Mouse (Mus musculus): ENCODE measurements around the gene Patz1. TPM values are rescaled to one million over a fixed set of nuclear protein-coding genes. Genes with fewer than 3 reads are reported as not detected.
A peak's percentile ranks its signal among the peaks of the same experiment; 100 is the strongest.

Patz1 gene
- polyA plus RNA-seq, 1 experiment, result 216 TPM

GRCm38 (mm10) chr11:3307875-3308274 is 19.2 kb downstream of the Patz1 start:
- no peak for DNase-seq
- peak overlapping the region; percentile 6; the same call in 1 of the 2 replicates for H3K27ac ChIP-seq (ENCODE audit: control insufficient read depth, insufficient read depth, low read length)
- peaks cover 64% of the 10 kb centered on the region for H3K36me3 ChIP-seq (ENCODE audit: control insufficient read depth, insufficient read depth, low read length)
- 80% methylated on average over 3 of the region's 3 CpGs for WGBS
- H3K4me1 ChIP-seq (replicated peaks; ENCODE audit: control insufficient read depth, insufficient read depth, low read length), result peaks cover 39% of the 10 kb centered on the region
- TF ChIP-seq POLR2A (IDR thresholded peaks at IDR 0.05; ENCODE audit: control insufficient read depth, extremely low read depth, insufficient read depth, low read length, poor library complexity), result no peak
- TF ChIP-seq CTCF (IDR thresholded peaks at IDR 0.05; ENCODE audit: borderline replicate concordance, control insufficient read depth, extremely low read depth, insufficient read depth, low read length, poor library complexity), result no peak
- no peak overlapping the region for H3K4me3 ChIP-seq (ENCODE audit: control insufficient read depth, insufficient read depth, low read length)
- H3K27me3 ChIP-seq (ENCODE audit: control insufficient read depth, insufficient read depth, low read length), result no peaks in the 10 kb centered on the region

DNA sequence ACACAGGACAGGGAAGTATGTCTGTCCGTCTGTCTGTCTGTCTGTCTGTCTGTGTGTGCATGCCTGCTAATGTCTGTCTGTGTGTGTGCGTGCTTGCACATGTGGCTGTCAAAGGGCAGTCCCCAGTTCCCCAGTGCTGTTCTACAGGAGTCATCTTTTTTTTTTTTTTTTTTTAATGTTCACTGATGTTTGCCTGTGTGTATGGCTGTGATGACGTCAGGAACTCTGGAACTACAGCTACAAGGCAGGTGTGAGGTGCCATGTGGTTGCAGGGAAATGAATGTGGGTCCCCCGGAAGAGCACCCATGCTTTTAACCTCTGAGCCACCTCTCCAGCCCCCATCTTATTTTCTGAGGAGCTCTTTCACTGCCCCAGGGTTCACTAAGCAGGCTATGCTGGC is 21.2 kb downstream of the Patz1 start:
- H3K4me3 ChIP-seq (ENCODE audit: control insufficient read depth, insufficient read depth, low read length), result no peak overlapping the region
- WGBS, result 21% methylated on average over 4 of the region's 4 CpGs
- TF ChIP-seq CTCF (IDR thresholded peaks at IDR 0.05; ENCODE audit: borderline replicate concordance, control insufficient read depth, extremely low read depth, insufficient read depth, low read length, poor library complexity) (no peak), POLR2A (IDR thresholded peaks at IDR 0.05; ENCODE audit: control insufficient read depth, extremely low read depth, insufficient read depth, low read length, poor library complexity) (no peak)
- H3K4me1 ChIP-seq (replicated peaks; ENCODE audit: control insufficient read depth, insufficient read depth, low read length), result peaks cover 47% of the 10 kb centered on the region
- peak; percentile 49 for DNase-seq
- H3K27me3 ChIP-seq (ENCODE audit: control insufficient read depth, insufficient read depth, low read length), result no peaks in the 10 kb centered on the region
- peak overlapping the region; percentile 95 for H3K27ac ChIP-seq (ENCODE audit: control insufficient read depth, insufficient read depth, low read length)
- peaks cover 47% of the 10 kb centered on the region for H3K36me3 ChIP-seq (ENCODE audit: control insufficient read depth, insufficient read depth, low read length)

DNA sequence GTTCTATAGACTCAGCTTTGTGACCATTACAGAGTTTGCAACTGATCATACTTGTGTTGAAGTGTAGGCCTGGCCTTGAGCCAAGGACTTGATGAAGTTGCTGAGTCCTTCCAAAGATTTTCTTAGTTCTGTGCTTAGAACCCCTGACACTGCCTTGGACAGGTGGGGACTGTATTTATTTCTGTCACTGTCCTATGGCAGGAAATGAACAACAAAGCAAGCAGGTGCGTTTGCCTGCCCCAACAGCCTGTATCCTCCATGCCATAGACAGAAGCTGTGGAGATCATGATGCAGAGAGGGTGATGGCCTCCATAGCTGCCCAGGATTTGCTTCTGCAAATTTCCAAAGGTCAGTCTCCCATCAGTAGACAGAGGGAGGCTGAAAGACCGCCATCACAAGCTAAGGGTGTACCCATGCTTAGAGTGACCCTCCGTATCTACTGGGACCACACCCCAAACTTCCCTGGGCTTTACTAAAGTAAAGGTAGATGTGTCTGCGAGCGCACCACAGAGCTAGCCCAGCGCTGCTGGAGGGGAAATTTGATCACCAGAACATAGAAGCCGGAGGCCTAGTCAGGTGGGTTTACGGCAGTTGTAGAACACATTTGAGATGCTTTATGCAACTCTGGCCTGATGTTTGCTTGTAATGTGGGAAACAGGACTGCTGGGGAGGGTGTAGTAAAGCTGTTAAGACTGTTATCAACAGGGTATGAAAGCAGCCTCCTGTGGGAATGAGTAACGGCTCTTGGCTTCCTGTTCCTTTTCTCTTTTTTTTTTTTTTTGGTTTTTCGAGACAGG is 22.3 kb downstream of the Patz1 start:
- Histone ChIP-seq H3K27ac (ENCODE audit: control insufficient read depth, insufficient read depth, low read length) (peak overlapping the region; percentile 95), H3K4me1 (replicated peaks; ENCODE audit: control insufficient read depth, insufficient read depth, low read length) (peaks cover 49% of the 10 kb centered on the region), H3K36me3 (ENCODE audit: control insufficient read depth, insufficient read depth, low read length) (peaks cover 36% of the 10 kb centered on the region), H3K4me3 (ENCODE audit: control insufficient read depth, insufficient read depth, low read length) (no peak overlapping the region; the same call in 1 of the 2 replicates), H3K27me3 (ENCODE audit: control insufficient read depth, insufficient read depth, low read length) (no peaks in the 10 kb centered on the region)
- TF ChIP-seq POLR2A (IDR thresholded peaks at IDR 0.05; ENCODE audit: control insufficient read depth, extremely low read depth, insufficient read depth, low read length, poor library complexity), result no peak
- DNase-seq, result peak; percentile 42
- 13% methylated on average over 9 of the region's 10 CpGs for WGBS

- Histone ChIP-seq H3K4me1 (replicated peaks; ENCODE audit: control insufficient read depth, insufficient read depth, low read length) (peaks cover 49% of the 10 kb centered on the region), H3K4me3 (ENCODE audit: control insufficient read depth, insufficient read depth, low read length) (no peak overlapping the region), H3K27me3 (ENCODE audit: control insufficient read depth, insufficient read depth, low read length) (no peaks in the 10 kb centered on the region), H3K36me3 (ENCODE audit: control insufficient read depth, insufficient read depth, low read length) (peaks cover 28% of the 10 kb centered on the region), H3K27ac (ENCODE audit: control insufficient read depth, insufficient read depth, low read length) (peak overlapping the region; percentile 95)
- TF ChIP-seq POLR2A (IDR thresholded peaks at IDR 0.05; ENCODE audit: control insufficient read depth, extremely low read depth, insufficient read depth, low read length, poor library complexity), result no peak
- TF ChIP-seq CTCF (IDR thresholded peaks at IDR 0.05; ENCODE audit: borderline replicate concordance, control insufficient read depth, extremely low read depth, insufficient read depth, low read length, poor library complexity), result no peak
- DNase-seq, result no peak
- 34% methylated on average over 10 of the region's 10 CpGs for WGBS
Observed at GRCm38 (mm10) chr11:3311586-3312347, 23.1 kb downstream of the Patz1 start.

- 6% methylated on average over 1 of the region's 1 CpGs for WGBS
- Histone ChIP-seq H3K4me3 (ENCODE audit: control insufficient read depth, insufficient read depth, low read length) (no peak overlapping the region), H3K27ac (ENCODE audit: control insufficient read depth, insufficient read depth, low read length) (peak overlapping the region; percentile 95), H3K4me1 (replicated peaks; ENCODE audit: control insufficient read depth, insufficient read depth, low read length) (peaks cover 46% of the 10 kb centered on the region), H3K27me3 (ENCODE audit: control insufficient read depth, insufficient read depth, low read length) (no peaks in the 10 kb centered on the region), H3K36me3 (ENCODE audit: control insufficient read depth, insufficient read depth, low read length) (peaks cover 13% of the 10 kb centered on the region)
- TF ChIP-seq POLR2A (IDR thresholded peaks at IDR 0.05; ENCODE audit: control insufficient read depth, extremely low read depth, insufficient read depth, low read length, poor library complexity) (no peak), CTCF (IDR thresholded peaks at IDR 0.05; ENCODE audit: borderline replicate concordance, control insufficient read depth, extremely low read depth, insufficient read depth, low read length, poor library complexity) (no peak)
- peak; percentile 60 for DNase-seq
Observed at GRCm38 (mm10) chr11:3313294-3313693, 24.6 kb downstream of the Patz1 start.

DNA sequence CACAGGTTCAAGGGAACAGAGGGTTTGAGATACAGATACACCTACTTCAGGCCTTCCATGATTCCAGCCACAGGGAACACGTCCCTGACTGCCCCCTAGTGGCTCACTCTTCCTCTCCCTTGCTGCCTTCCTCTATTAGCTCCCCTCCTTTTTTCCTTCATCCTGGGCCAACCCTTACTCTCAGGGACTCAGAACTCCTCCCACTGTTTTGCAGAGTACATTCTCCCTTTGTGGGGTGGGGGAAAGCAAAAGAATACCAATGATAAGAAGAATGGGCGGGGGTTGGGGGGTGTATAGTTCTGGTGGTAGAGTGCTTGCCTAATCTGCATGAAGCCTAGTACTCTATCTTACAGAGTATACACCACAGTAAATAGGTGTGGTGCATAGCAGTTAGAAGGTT is 25.5 kb downstream of the Patz1 start:
- Histone ChIP-seq H3K27me3 (ENCODE audit: control insufficient read depth, insufficient read depth, low read length) (no peaks in the 10 kb centered on the region), H3K4me1 (replicated peaks; ENCODE audit: control insufficient read depth, insufficient read depth, low read length) (peaks cover 46% of the 10 kb centered on the region), H3K4me3 (ENCODE audit: control insufficient read depth, insufficient read depth, low read length) (no peak overlapping the region), H3K27ac (ENCODE audit: control insufficient read depth, insufficient read depth, low read length) (no peak overlapping the region; the same call in 1 of the 2 replicates), H3K36me3 (ENCODE audit: control insufficient read depth, insufficient read depth, low read length) (peaks cover 5% of the 10 kb centered on the region)
- WGBS, result 52% methylated on average over 2 of the region's 2 CpGs
- TF ChIP-seq POLR2A (IDR thresholded peaks at IDR 0.05; ENCODE audit: control insufficient read depth, extremely low read depth, insufficient read depth, low read length, poor library complexity) (no peak), CTCF (IDR thresholded peaks at IDR 0.05; ENCODE audit: borderline replicate concordance, control insufficient read depth, extremely low read depth, insufficient read depth, low read length, poor library complexity) (no peak)
- DNase-seq, result peak; percentile 65
